Mouse (Mus musculus) forebrain, embryonic 16.5 days (tissue): Measurements from ENCODE around the gene Pard3b. TPM values are rescaled to one million over a fixed set of nuclear protein-coding genes. Genes with fewer than 3 reads are reported as not detected.

Experiments used
- ATAC-seq: fragments of 200-750 bp; cut with Nextera tagmentation; 2 replicates; pipeline ENCODE4 v1.8.0; 2017; ENCODE audit warnings: mild to moderate bottlenecking, moderate library complexity
- H3K27ac ChIP-seq: fragments of 300-500 bp; sonication (generic); 2 replicates; pipeline ENCODE4 v1.5.1; 2014; ENCODE audit warnings: low read length, control low read depth
- H3K27me3 ChIP-seq: fragments of 300-500 bp; sonication (generic); replicated peaks from 2 replicates; pipeline ENCODE4 v1.6.1; 2014; ENCODE audit warnings: low read length; ENCODE audit not compliant: control insufficient read depth, insufficient read depth
- H3K36me3 ChIP-seq: fragments of 300-500 bp; sonication (generic); 2 replicates; pipeline ENCODE4 v1.6.1; 2014; ENCODE audit not compliant: control insufficient read depth, insufficient read depth
- H3K4me1 ChIP-seq: fragments of 300-500 bp; sonication (generic); replicated peaks from 2 replicates; pipeline ENCODE4 v1.6.1; 2014; ENCODE audit warnings: low read length; ENCODE audit not compliant: control insufficient read depth, insufficient read depth
- H3K4me2 ChIP-seq: fragments of 300-500 bp; sonication (generic); 2 replicates; pipeline ENCODE4 v1.6.1; 2014; ENCODE audit warnings: mild to moderate bottlenecking, low read length, control low read depth
- H3K4me3 ChIP-seq: fragments of 300-500 bp; sonication (generic); replicated peaks from 2 replicates; pipeline ENCODE4 v1.5.1; 2014; ENCODE audit warnings: mild to moderate bottlenecking, low read length, control low read depth
- H3K9ac ChIP-seq: fragments of 300-500 bp; sonication (generic); replicated peaks from 2 replicates; pipeline ENCODE4 v1.6.1; 2014; ENCODE audit warnings: low read depth, low read length, control low read depth
- H3K9me3 ChIP-seq: fragments of 300-500 bp; sonication (generic); 2 replicates; pipeline ENCODE4 v1.6.1; 2016; ENCODE audit warnings: low read length; ENCODE audit not compliant: control insufficient read depth
- WGBS: fragments of 180-500 bp; shearing (Covaris S2); extraction: QIAGEN DNeasy Blood & Tissue Kit; methylation state at CpG from one replicate; pipeline ENCODE4 v1.1.7; 2014; 5-methylcytosine and 5-hydroxymethylcytosine counted together
- polyA plus RNA-seq: library from polyadenylated mRNA; unstranded; fragments of >200 nt; fragmentation: Nextera tagmentation; extraction: Ambion mirVana; gene quantifications from 2 replicates; pipeline ENCODE4 v1.2.1, GENCODE M21; 2015

Gene Pard3b
- polyA plus RNA-seq, 1 experiment from 2014 or later: 6.3 TPM

- no peaks in the 10 kb centered on the region for H3K27me3 ChIP-seq
- H3K9ac ChIP-seq: no peak overlapping the region
- no peaks in the 10 kb centered on the region for H3K9me3 ChIP-seq
- peaks cover 29% of the 10 kb centered on the region for H3K4me1 ChIP-seq
- peak; percentile 94 for ATAC-seq
- no peak overlapping the region for H3K4me2 ChIP-seq
- H3K4me3 ChIP-seq: no peak overlapping the region
- peak overlapping the region; percentile 65 for H3K27ac ChIP-seq
- WGBS: 38% methylated on average over 2 of the region's 2 CpGs
- H3K36me3 ChIP-seq: no peaks in the 10 kb centered on the region
Measured at GRCm38 (mm10) chr1:62215842-62216241, 577.2 kb downstream of the Pard3b start.

DNA sequence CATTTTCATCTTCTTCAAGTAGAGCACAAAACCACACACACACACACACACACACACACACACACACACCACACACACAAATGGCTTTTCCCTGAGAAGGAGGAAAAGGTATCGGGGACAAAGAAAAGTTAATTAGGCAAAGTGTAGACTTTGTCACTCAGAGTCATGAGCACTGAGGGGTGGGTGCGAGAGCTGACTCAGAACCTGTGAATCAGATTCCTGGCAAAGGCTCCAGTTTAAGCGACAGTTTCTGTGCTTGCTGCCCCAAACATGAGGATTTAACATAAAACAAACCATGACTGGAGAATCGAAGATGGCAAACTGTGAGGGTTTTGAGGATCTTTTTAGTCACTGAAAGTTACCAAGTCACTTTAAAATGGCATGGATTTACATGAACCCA is 577.9 kb downstream of the Pard3b start:
- WGBS: 45% methylated on average over 4 of the region's 4 CpGs
- Histone ChIP-seq H3K27me3 (no peaks in the 10 kb centered on the region), H3K27ac (peak overlapping the region; percentile 62), H3K9ac (no peak overlapping the region), H3K9me3 (no peaks in the 10 kb centered on the region), H3K4me2 (no peak overlapping the region), H3K36me3 (no peaks in the 10 kb centered on the region), H3K4me3 (no peak overlapping the region), H3K4me1 (peaks cover 29% of the 10 kb centered on the region)
- ATAC-seq: peak; percentile 65

DNA sequence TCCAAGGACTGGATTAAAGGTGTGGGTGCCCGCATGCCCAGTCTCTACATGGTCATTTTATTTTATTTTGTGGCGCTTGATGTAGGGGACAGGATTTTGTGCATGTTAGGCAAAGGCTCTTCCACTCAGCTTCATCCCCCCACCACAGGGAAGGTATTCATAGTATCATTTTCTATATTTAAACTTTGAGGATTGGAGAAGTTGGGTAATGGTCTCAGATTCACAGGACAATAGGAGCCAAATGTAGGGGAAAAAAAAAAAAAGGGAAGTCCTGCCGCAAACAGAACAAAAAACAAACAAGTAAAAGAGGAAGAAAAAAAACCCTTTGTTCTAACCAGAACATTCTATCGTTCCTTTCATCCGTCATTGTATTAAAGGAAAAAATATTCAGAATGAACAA is 590.5 kb downstream of the Pard3b start:
- WGBS: 77% methylated on average over 5 of the region's 5 CpGs

GRCm38 (mm10) chr1:62234039-62234438 is 595.4 kb downstream of the Pard3b start:
- Histone ChIP-seq H3K27me3 (no peaks in the 10 kb centered on the region), H3K9me3 (no peaks in the 10 kb centered on the region), H3K9ac (no peak overlapping the region), H3K4me1 (peaks cover 4% of the 10 kb centered on the region), H3K27ac (no peak overlapping the region), H3K4me3 (no peak overlapping the region), H3K36me3 (no peaks in the 10 kb centered on the region), H3K4me2 (no peak overlapping the region)
- WGBS: 42% methylated on average over 1 of the region's 1 CpGs
- no peak for ATAC-seq

More for the DNA sequence above, 590.5 kb downstream of the Pard3b start:
- H3K4me3 ChIP-seq: no peak overlapping the region
- no peaks in the 10 kb centered on the region for H3K27me3 ChIP-seq
- no peaks in the 10 kb centered on the region for H3K9me3 ChIP-seq
- peaks cover 4% of the 10 kb centered on the region for H3K4me1 ChIP-seq
- H3K4me2 ChIP-seq: no peak overlapping the region
- H3K36me3 ChIP-seq: no peaks in the 10 kb centered on the region
- ATAC-seq: no peak
- no peak overlapping the region for H3K27ac ChIP-seq
- no peak overlapping the region for H3K9ac ChIP-seq

DNA sequence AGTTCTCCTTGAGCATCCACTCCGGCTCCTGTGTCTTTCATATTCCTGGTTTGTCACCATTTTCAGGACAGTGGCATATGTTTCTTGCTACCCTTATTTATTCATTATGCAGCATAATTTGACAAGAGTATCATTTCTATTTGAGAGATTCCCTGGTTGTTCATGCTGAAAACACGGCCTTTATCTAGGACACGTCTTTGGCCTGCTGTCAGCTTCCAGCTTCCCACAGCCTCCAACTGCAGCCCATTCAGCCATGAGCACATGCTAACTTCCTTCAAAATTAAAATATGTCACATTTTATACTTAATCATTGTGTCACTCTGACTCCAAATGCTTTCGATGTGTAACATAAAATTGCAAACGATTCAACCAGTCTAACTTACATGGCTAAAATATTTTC is 596.5 kb downstream of the Pard3b start:
- Histone ChIP-seq H3K4me2 (no peak overlapping the region), H3K9me3 (no peaks in the 10 kb centered on the region), H3K36me3 (no peaks in the 10 kb centered on the region), H3K4me3 (no peak overlapping the region), H3K4me1 (peaks cover 4% of the 10 kb centered on the region), H3K27ac (no peak overlapping the region), H3K9ac (no peak overlapping the region), H3K27me3 (no peaks in the 10 kb centered on the region)
- 72% methylated on average over 5 of the region's 5 CpGs for WGBS
- ATAC-seq: no peak

- Histone ChIP-seq H3K4me1 (peaks cover 2% of the 10 kb centered on the region; the same call in 1 of the 2 replicates), H3K27me3 (no peaks in the 10 kb centered on the region)
- peak; percentile 63 for ATAC-seq
Measured at GRCm38 (mm10) chr1:62244191-62244984, 605.8 kb downstream of the Pard3b start.

DNA sequence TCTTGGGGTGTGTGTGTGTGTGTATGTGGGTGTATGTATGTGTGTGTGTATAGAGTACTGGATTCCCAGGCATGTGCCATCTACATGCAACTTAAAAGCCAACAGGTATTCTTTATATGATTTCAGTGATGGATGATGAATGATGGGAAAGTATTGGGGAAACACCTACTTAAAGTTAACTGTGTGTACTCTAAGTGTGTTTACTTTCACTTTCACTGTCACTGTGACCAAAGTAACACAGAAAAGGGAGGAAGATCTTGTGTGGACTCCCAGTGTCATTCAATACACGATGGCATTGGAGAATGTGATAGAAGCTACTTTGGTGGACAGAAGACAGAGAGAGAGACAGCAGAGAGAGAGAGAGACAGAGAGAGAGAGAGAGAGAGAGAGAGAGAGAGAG is 613.8 kb downstream of the Pard3b start:
- no peak for ATAC-seq
- H3K27ac ChIP-seq: no peak overlapping the region
- no peak overlapping the region for H3K9ac ChIP-seq
- H3K4me1 ChIP-seq: no peaks in the 10 kb centered on the region; the same call in 1 of the 2 replicates
- no peaks in the 10 kb centered on the region for H3K9me3 ChIP-seq
- 89% methylated on average over 1 of the region's 1 CpGs for WGBS
- H3K4me2 ChIP-seq: no peak overlapping the region
- no peaks in the 10 kb centered on the region for H3K27me3 ChIP-seq
- H3K4me3 ChIP-seq: no peak overlapping the region
- no peaks in the 10 kb centered on the region for H3K36me3 ChIP-seq

More at GRCm38 (mm10) chr1:62244191-62244984, 605.8 kb downstream of the Pard3b start:
- H3K36me3 ChIP-seq: no peaks in the 10 kb centered on the region
- H3K9ac ChIP-seq: no peak overlapping the region
- no peak overlapping the region for H3K27ac ChIP-seq
- no peak overlapping the region for H3K4me3 ChIP-seq
- no peak overlapping the region for H3K4me2 ChIP-seq
- no peaks in the 10 kb centered on the region for H3K9me3 ChIP-seq
- 34% methylated on average over 12 of the region's 12 CpGs for WGBS

- 0 out of 2 replicates have a peak, but pooled peaks have one; percentile 26 for ATAC-seq
- no peaks in the 10 kb centered on the region for H3K27me3 ChIP-seq
- 36% methylated on average over 4 of the region's 4 CpGs for WGBS
- H3K27ac ChIP-seq: no peak overlapping the region
- H3K9me3 ChIP-seq: no peaks in the 10 kb centered on the region
- H3K4me1 ChIP-seq: no peaks in the 10 kb centered on the region; the same call in 1 of the 2 replicates
- H3K4me3 ChIP-seq: no peak overlapping the region
- no peak overlapping the region for H3K9ac ChIP-seq
- H3K4me2 ChIP-seq: no peak overlapping the region
- no peaks in the 10 kb centered on the region for H3K36me3 ChIP-seq
Measured at GRCm38 (mm10) chr1:62254316-62254715, 615.7 kb downstream of the Pard3b start.

- Histone ChIP-seq H3K4me3 (no peak overlapping the region), H3K4me1 (no peaks in the 10 kb centered on the region; the same call in 1 of the 2 replicates), H3K9ac (no peak overlapping the region), H3K27ac (no peak overlapping the region), H3K27me3 (no peaks in the 10 kb centered on the region), H3K9me3 (no peaks in the 10 kb centered on the region), H3K4me2 (no peak overlapping the region), H3K36me3 (no peaks in the 10 kb centered on the region)
- WGBS: 15% methylated on average over 1 of the region's 1 CpGs
- ATAC-seq: peak; percentile 54; the same call in 1 of the 2 replicates
Measured at GRCm38 (mm10) chr1:62254888-62255287, 616.3 kb downstream of the Pard3b start.
